In the genomic region with DNA sequence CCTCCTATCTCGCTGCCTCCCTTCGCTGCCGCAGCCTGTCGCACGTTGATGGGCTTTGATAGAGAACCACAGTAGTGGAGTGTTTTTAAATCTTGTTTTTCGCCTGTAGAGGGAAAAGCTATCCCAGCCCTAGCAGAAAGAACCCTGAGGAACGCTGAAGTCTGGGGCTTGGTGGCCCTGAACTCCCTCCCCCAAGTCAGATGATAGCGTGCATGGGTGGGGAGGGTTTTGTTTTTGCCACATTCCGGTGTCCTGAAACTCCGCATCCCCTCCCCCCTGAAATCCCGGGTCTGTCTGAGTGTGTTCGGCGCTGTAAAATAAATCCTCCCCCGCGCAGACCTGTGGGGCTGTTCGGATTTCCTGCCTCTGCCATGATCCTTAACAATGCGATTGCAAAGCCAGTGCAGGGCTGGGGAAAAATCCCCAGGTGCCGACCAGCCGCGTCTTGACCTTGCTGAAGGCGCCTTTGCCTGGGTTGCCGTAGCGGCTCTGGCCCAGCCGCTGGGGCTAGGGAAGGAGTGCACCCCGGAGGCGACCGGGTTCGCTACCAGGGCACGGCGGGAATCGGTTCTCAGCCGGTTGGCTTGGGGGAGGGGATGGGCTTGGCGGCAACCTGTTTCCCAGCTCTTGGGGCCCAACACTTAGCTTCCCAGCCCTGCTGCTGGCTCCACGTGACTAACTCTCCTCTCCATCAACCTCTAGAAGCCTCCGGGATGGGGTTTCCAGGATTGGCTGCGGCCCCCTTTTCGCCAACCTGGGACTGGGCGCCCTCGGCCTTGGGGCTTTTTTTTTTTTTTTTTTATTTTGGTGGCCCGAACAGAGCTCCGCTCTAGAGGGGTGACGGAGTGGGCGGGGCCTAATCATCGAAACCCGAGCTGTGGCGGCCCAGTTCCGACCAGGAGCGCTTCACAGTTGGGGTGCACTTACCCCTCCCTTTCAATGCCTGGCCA, we compare ENCODE assay signal across 8 mouse cellular contexts. TPM values are rescaled to one million over a fixed set of nuclear protein-coding genes. Genes with fewer than 3 reads are reported as not detected.
A peak's percentile ranks its signal among the peaks of the same experiment; 100 is the strongest.
DNase-seq lines count a peak whose midpoint lies in the region; ATAC-seq lines count a peak whose summit lies in the region.

No protein-coding gene starts in this region.

- peak overlapping the region; percentile 57 for H3K9ac ChIP-seq in lung, embryonic 15.5 days

- peak overlapping the region; percentile 77 for H3K4me3 ChIP-seq in forebrain, embryonic 10.5 days
- H3K4me3 ChIP-seq in hindbrain, embryonic 10.5 days: peak overlapping the region; percentile 84
- H3K4me3 ChIP-seq in lung, embryonic 15.5 days: peak overlapping the region; percentile 58

- no peaks in the 10 kb centered on the region for H3K9me3 ChIP-seq in forebrain, embryonic 10.5 days
- no peaks in the 10 kb centered on the region for H3K9me3 ChIP-seq in hindbrain, embryonic 10.5 days
- H3K9me3 ChIP-seq in lung, embryonic 15.5 days: no peaks in the 10 kb centered on the region

- peak; percentile 15 to 44 for DNase-seq in urinary bladder, adult 18-20 months (ENCODE audit: low spot score in 2 of 2)
- DNase-seq in urinary bladder, postnatal 10 days (ENCODE audit: low spot score): no peak
- peak; percentile 81 for DNase-seq in forebrain, embryonic 10.5 days (ENCODE audit: extremely low spot score, low spot score)
- peak; percentile 80 for DNase-seq in hindbrain, embryonic 10.5 days (ENCODE audit: low spot score)
- peak; percentile 51 to 67 for DNase-seq in layer of hippocampus, postnatal 10 days (ENCODE audit: low spot score in 2 of 2)
- peak; percentile 43 for DNase-seq in ovary, postnatal 10 days (ENCODE audit: low spot score)
- no peak for DNase-seq in T-cell, adult 2 months (ENCODE audit: low spot score)

- peak overlapping the region; percentile 99 for H3K4me2 ChIP-seq in lung, embryonic 15.5 days

- H3K27ac ChIP-seq in forebrain, embryonic 10.5 days: peak overlapping the region; percentile 95
- peak overlapping the region; percentile 95 for H3K27ac ChIP-seq in hindbrain, embryonic 10.5 days
- peak overlapping the region; percentile 39 for H3K27ac ChIP-seq in lung, embryonic 15.5 days

- H3K4me1 ChIP-seq in forebrain, embryonic 10.5 days: peaks cover 58% of the 10 kb centered on the region
- peaks cover 45% of the 10 kb centered on the region for H3K4me1 ChIP-seq in hindbrain, embryonic 10.5 days (replicated peaks)
- peaks cover 36% of the 10 kb centered on the region for H3K4me1 ChIP-seq in lung, embryonic 15.5 days

- peak; percentile 39 for ATAC-seq in lung, embryonic 15.5 days (ENCODE audit: borderline replicate concordance, extremely low read depth, low FRiP score, low TSS enrichment)

- WGBS in forebrain, embryonic 10.5 days: under 1% methylated on average over 48 of the region's 48 CpGs
- WGBS in hindbrain, embryonic 10.5 days: under 1% methylated on average over 48 of the region's 48 CpGs
- WGBS in lung, embryonic 15.5 days: under 1% methylated on average over 48 of the region's 48 CpGs

- peaks cover 2% of the 10 kb centered on the region; the same call in 1 of the 2 replicates for H3K36me3 ChIP-seq in forebrain, embryonic 10.5 days (replicated peaks)
- no peaks in the 10 kb centered on the region for H3K36me3 ChIP-seq in hindbrain, embryonic 10.5 days
- no peaks in the 10 kb centered on the region for H3K36me3 ChIP-seq in lung, embryonic 15.5 days

- peaks cover 37% of the 10 kb centered on the region for H3K27me3 ChIP-seq in forebrain, embryonic 10.5 days (ENCODE audit: poor library complexity, severe bottlenecking)
- peaks cover 25% of the 10 kb centered on the region for H3K27me3 ChIP-seq in hindbrain, embryonic 10.5 days (ENCODE audit: insufficient read depth, poor library complexity, severe bottlenecking)
- peaks cover 25% of the 10 kb centered on the region for H3K27me3 ChIP-seq in lung, embryonic 15.5 days

RNA-seq across cellular contexts. Expression of a gene that starts 41.8 kb away (rescaled TPM):
- polyA plus RNA-seq in forebrain, embryonic 10.5 days (2016; fragmentation: Nextera tagmentation; extraction: Ambion mirVana): 22.1 and 27.9 TPM in 2 replicates
- 22.1 and 24.5 TPM in 2 replicates for polyA plus RNA-seq in hindbrain, embryonic 10.5 days (2016; fragmentation: Nextera tagmentation; extraction: Ambion mirVana)
- total RNA-seq in layer of hippocampus, postnatal 10 days (2021): 100 to 1,000 TPM; 130 to 149 TPM
- polyA plus RNA-seq in lung, embryonic 15.5 days (2015; fragmentation: Nextera tagmentation; extraction: Ambion mirVana): 20.0 and 22.1 TPM in 2 replicates

Comparison
In these comparisons a context has a peak if more than half of its experiments do, and no peak if none do; other contexts are left out.
1. DNase-seq: peak in urinary bladder, adult 18-20 months (2 of 2), forebrain, embryonic 10.5 days (single experiment), hindbrain, embryonic 10.5 days (single experiment), layer of hippocampus, postnatal 10 days (2 of 2) and ovary, postnatal 10 days (single experiment); none in urinary bladder, postnatal 10 days (single experiment) and T-cell, adult 2 months (single experiment).
2. H3K27ac ChIP-seq: peak in every context shown above with its lines; median percentile 95 in forebrain, embryonic 10.5 days; 95 in hindbrain, embryonic 10.5 days; 39 in lung, embryonic 15.5 days.
3. Peak in every context shown above with its lines, with median percentiles within 50 percentile points of each other: H3K4me3 ChIP-seq.